Mouse (Mus musculus) MEL (cell line): Measurements from ENCODE around the gene Nap1l1. TPM values are rescaled to one million over a fixed set of nuclear protein-coding genes. Genes with fewer than 3 reads are reported as not detected.
"Not testable (repeated sequence)": the region's sequence is repeated elsewhere in the genome, so short reads cannot be mapped to it uniquely, and the experiment has no call there.

ENCODE experiments used
- DNase-seq: peaks from one replicate; pipeline ENCODE4 v3.0.0; 2011; ENCODE audit warnings: low read depth, low spot score
- H3K27ac ChIP-seq: 2 replicates; pipeline ENCODE4 v1.5.1; 2012; ENCODE audit warnings: low read depth, mild to moderate bottlenecking, control low read depth, low read length, moderate library complexity; ENCODE audit not compliant: control insufficient read depth
- H3K27me3 ChIP-seq, 2 experiments: fragments of 150-350 bp in 1 of 2; sonication (generic) in 1 of 2; 2 replicates each; pipeline ENCODE4 v1.6.1; 2012; ENCODE audit warnings: low read length in 2 of 2, mild to moderate bottlenecking in 2 of 2, improper control_type of control experiment in 1 of 2, moderate library complexity in 1 of 2; ENCODE audit not compliant: insufficient read depth in 2 of 2, control insufficient read depth in 1 of 2
- H3K36me3 ChIP-seq, 2 experiments: 2 replicates each; pipeline ENCODE4 v1.6.1; 2012 to 2014; ENCODE audit warnings: low read length in 2 of 2, improper control_type of control experiment in 1 of 2, inconsistent platforms in 1 of 2, mild to moderate bottlenecking in 1 of 2; ENCODE audit not compliant: insufficient read depth in 2 of 2, control insufficient read depth in 1 of 2
- H3K4me1 ChIP-seq, 2 experiments: fragments of 150-350 bp in 1 of 2; sonication (generic) in 1 of 2; 2 replicates each; pipeline ENCODE4 v1.6.1; 2012; ENCODE audit warnings: low read length in 2 of 2, improper control_type of control experiment in 1 of 2, mild to moderate bottlenecking in 1 of 2; ENCODE audit not compliant: insufficient read depth in 2 of 2, control insufficient read depth in 1 of 2
- H3K4me3 ChIP-seq, 2 experiments: fragments of 150-350 bp in 1 of 2; sonication (generic) in 1 of 2; 2 replicates each; pipeline ENCODE4 v1.5.1; 2012; ENCODE audit warnings: low read depth in 2 of 2, low read length in 2 of 2, mild to moderate bottlenecking in 2 of 2, moderate library complexity in 2 of 2, control low read depth in 1 of 2, improper control_type of control experiment in 1 of 2; ENCODE audit not compliant: control insufficient read depth in 1 of 2, insufficient read depth in 1 of 2
- H3K79me2 ChIP-seq: 2 replicates; pipeline ENCODE4 v1.6.1; 2012; ENCODE audit warnings: mild to moderate bottlenecking, low read length, moderate library complexity; ENCODE audit not compliant: control insufficient read depth, poor library complexity, insufficient read depth
- H3K9ac ChIP-seq: 2 replicates; pipeline ENCODE4 v1.6.1; 2012; ENCODE audit warnings: low read depth, mild to moderate bottlenecking, control low read depth, low read length, moderate library complexity; ENCODE audit not compliant: control insufficient read depth, poor library complexity, severe bottlenecking
- H3K9me3 ChIP-seq: fragments of 150-350 bp; sonication (generic); replicated peaks from 2 replicates; pipeline ENCODE4 v1.6.1; 2012; ENCODE audit warnings: mild to moderate bottlenecking, low read length, improper control_type of control experiment, moderate library complexity; ENCODE audit not compliant: insufficient read depth
- CTCF ChIP-seq, 3 experiments: IDR thresholded peaks in 2 of 3; conservative IDR thresholded peaks in 1 of 3; 2 replicates each; pipeline ENCODE4 v1.5.1; 2011 to 2012; ENCODE audit warnings: low read length in 3 of 3, low read depth in 2 of 3, mild to moderate bottlenecking in 2 of 3, improper control_type of control experiment in 1 of 3, inconsistent platforms in 1 of 3, mixed read lengths in 1 of 3, moderate library complexity in 1 of 3; ENCODE audit not compliant: control insufficient read depth in 1 of 3, insufficient read depth in 1 of 3, poor library complexity in 1 of 3, severe bottlenecking in 1 of 3
- EP300 ChIP-seq, 2 experiments: IDR thresholded peaks; 2 replicates each; pipeline ENCODE4 v1.6.1; 2011; ENCODE audit warnings: improper control_type of control experiment in 2 of 2, low read length in 2 of 2, low read depth in 1 of 2, mild to moderate bottlenecking in 1 of 2
- ETS1 ChIP-seq: IDR thresholded peaks from 2 replicates; pipeline ENCODE4 v1.6.1; 2012; ENCODE audit warnings: low read depth, mild to moderate bottlenecking, inconsistent platforms, low read length, improper control_type of control experiment, moderate library complexity
- GATA1 ChIP-seq: IDR thresholded peaks from 2 replicates; pipeline ENCODE4 v1.6.1; 2011; ENCODE audit warnings: low read depth, low read length, improper control_type of control experiment
- MAX ChIP-seq: IDR thresholded peaks from 2 replicates; pipeline ENCODE4 v1.6.1; 2011; ENCODE audit warnings: low read length, improper control_type of control experiment
- MAZ ChIP-seq: IDR thresholded peaks from 2 replicates; pipeline ENCODE4 v1.6.1; 2012; ENCODE audit warnings: low read depth, mild to moderate bottlenecking, inconsistent platforms, low read length, improper control_type of control experiment
- MYB ChIP-seq: IDR thresholded peaks from 2 replicates; pipeline ENCODE4 v1.6.1; 2011; ENCODE audit warnings: mild to moderate bottlenecking, low read depth, low read length, improper control_type of control experiment
- MYC ChIP-seq: IDR thresholded peaks from 2 replicates; pipeline ENCODE4 v1.6.1; 2011; ENCODE audit warnings: low read depth, mild to moderate bottlenecking, low read length, improper control_type of control experiment, moderate library complexity
- NELFE ChIP-seq: IDR thresholded peaks from 2 replicates; pipeline ENCODE4 v1.6.1; 2011; ENCODE audit warnings: low read depth, low read length, improper control_type of control experiment
- RCOR1 ChIP-seq: IDR thresholded peaks from 2 replicates; pipeline ENCODE4 v1.6.1; 2012; ENCODE audit warnings: low read depth, mild to moderate bottlenecking, inconsistent platforms, low read length, improper control_type of control experiment
- SIN3A ChIP-seq: IDR thresholded peaks from 2 replicates; pipeline ENCODE4 v1.6.1; 2012; ENCODE audit warnings: low read length, improper control_type of control experiment, inconsistent platforms
- TAL1 ChIP-seq: IDR thresholded peaks from 2 replicates; pipeline ENCODE4 v1.6.1; 2012; ENCODE audit warnings: mild to moderate bottlenecking, inconsistent platforms, low read length, moderate library complexity, mixed read lengths
- TCF12 ChIP-seq: IDR thresholded peaks from 2 replicates; pipeline ENCODE4 v1.6.1; 2014; ENCODE audit warnings: low read depth, mild to moderate bottlenecking, inconsistent platforms, low read length, improper control_type of control experiment, moderate library complexity
- ZMIZ1 ChIP-seq: IDR thresholded peaks from 2 replicates; pipeline ENCODE4 v1.6.1; 2012; ENCODE audit warnings: low read depth, mild to moderate bottlenecking, inconsistent platforms, low read length, improper control_type of control experiment, moderate library complexity
- ZNF384 ChIP-seq: IDR thresholded peaks from 2 replicates; pipeline ENCODE4 v1.6.1; 2012; ENCODE audit warnings: low read depth, mild to moderate bottlenecking, inconsistent platforms, low read length, improper control_type of control experiment
- polyA plus RNA-seq, 2 experiments: library from polyadenylated mRNA; stranded (reverse) in 1 of 2; unstranded in 1 of 2; fragments of >175 nt in 1 of 2; fragments of >200 nt in 1 of 2; gene quantifications; 2 replicates each; pipeline versions ENCODE4 v1.2.1 to v1.2.4; 2012; ENCODE audit warnings: low replicate concordance in 2 of 2, low read depth in 1 of 2; ENCODE audit not compliant: insufficient read length in 2 of 2, insufficient read depth in 1 of 2, missing spikeins in 1 of 2
- total RNA-seq: library from RNA; depleted of rRNA; stranded (reverse); fragments of 300-350 nt; gene quantifications from 2 replicates; pipeline ENCODE4 v1.2.3, GENCODE M21; 2012

Nap1l1 gene
- total and polyA plus RNA-seq, 3 experiments = 183 to 591 (median 296) TPM

GRCm38 (mm10) chr10:111446672-111447008 lies 26.4 kb upstream of the Nap1l1 start:
- H3K9ac ChIP-seq, H3K9me3 ChIP-seq, H3K79me2 ChIP-seq, H3K27me3 ChIP-seq, DNase-seq: not testable (repeated sequence)
- H3K4me1 ChIP-seq = peaks cover 12 to 25% of the 10 kb centered on the region in 2 experiments
- H3K36me3 ChIP-seq = peaks cover 0 to 21% of the 10 kb centered on the region in 2 experiments; a peak in 2 of 4 replicates
- peak overlapping the region; percentile 39; the same call in 1 of the 2 replicates for H3K27ac ChIP-seq
- 0 out of 4 replicates have a peak overlapping the region, but pooled peaks have one; percentile 1 to 10 for H3K4me3 ChIP-seq
- peak; percentile 79 for TF ChIP-seq ZNF384

- not testable (repeated sequence) for H3K4me3 ChIP-seq, H3K9me3 ChIP-seq, H3K27me3 ChIP-seq, H3K79me2 ChIP-seq, H3K9ac ChIP-seq, H3K27ac ChIP-seq
- Histone ChIP-seq H3K36me3 (peaks cover 0 to 26% of the 10 kb centered on the region in 2 experiments; a peak in 2 of 4 replicates), H3K4me1 (peaks cover 13 to 32% of the 10 kb centered on the region in 2 experiments)
- DNase-seq = peak; percentile 19
- TF ChIP-seq CTCF (IDR thresholded peaks at IDR 0.05 in 2 of 3, conservative IDR thresholded peaks at IDR 0.05 in 1 of 3; ENCODE audit: control insufficient read depth in 1 of 3, insufficient read depth in 1 of 3, low read depth in 2 of 3, low read length in 3 of 3, poor library complexity in 1 of 3, severe bottlenecking in 1 of 3) = peak in 2 of 3 experiments; percentile 12 to 21; a peak in 1 of 6 replicates
Measured at GRCm38 (mm10) chr10:111449662-111450061, 23.4 kb upstream of the Nap1l1 start.

- TF ChIP-seq MYB (peak; percentile 36; the same call in 1 of the 2 replicates), MYC (0 out of 2 replicates have a peak, but pooled peaks have one; percentile 48), ZMIZ1 (no peak), MAZ (peak; percentile 56; the same call in 1 of the 2 replicates), NELFE (no peak), SIN3A (peak; percentile 71; the same call in 1 of the 2 replicates), GATA1 (peak; percentile 96), TCF12 (peak; percentile 97), RCOR1 (peak; percentile 90), EP300 (IDR thresholded peaks at IDR 0.05; ENCODE audit: low read depth in 1 of 2, low read length in 2 of 2) (peak; percentile 96 to 97), CTCF (IDR thresholded peaks at IDR 0.05 in 2 of 3, conservative IDR thresholded peaks at IDR 0.05 in 1 of 3; ENCODE audit: control insufficient read depth in 1 of 3, insufficient read depth in 1 of 3, low read depth in 2 of 3, low read length in 3 of 3, poor library complexity in 1 of 3, severe bottlenecking in 1 of 3) (no peak), TAL1 (peak; percentile 90), MAX (no peak), ETS1 (peak; percentile 77)
- Histone ChIP-seq H3K4me1 (peaks cover 13 to 30% of the 10 kb centered on the region in 2 experiments), H3K9ac (no peak overlapping the region), H3K27me3 (no peaks in the 10 kb centered on the region), H3K36me3 (peaks cover 0 to 25% of the 10 kb centered on the region in 2 experiments; a peak in 2 of 4 replicates), H3K79me2 (no peaks in the 10 kb centered on the region), H3K9me3 (no peaks in the 10 kb centered on the region), H3K4me3 (no peak overlapping the region), H3K27ac (no peak overlapping the region)
- DNase-seq = peak; percentile 87
Measured at GRCm38 (mm10) chr10:111451683-111452322, 21.2 kb upstream of the Nap1l1 start.
